Mouse (Mus musculus) liver, adult 2 months (tissue): ENCODE data around the gene Gpr25.

ENCODE experiments used
- CTCF ChIP-seq: fragments of 200-500 bp; IDR thresholded peaks from 2 replicates; pipeline ENCODE4 v1.5.1; 2011; ENCODE audit warnings: low read depth, low read length, control low read depth
- POLR2A ChIP-seq: fragments of 200-500 bp; IDR thresholded peaks from 2 replicates; pipeline ENCODE4 v1.6.1; 2011; ENCODE audit warnings: low read length, control low read depth; ENCODE audit not compliant: insufficient read depth; ENCODE audit errors: extremely low read depth

- TF ChIP-seq CTCF (no peak), POLR2A (no peak)
Measured at GRCm38 (mm10) chr1:136229040-136229373, 31.7 kb downstream of the Gpr25 start.
